Mouse (Mus musculus): ENCODE results near the gene Mpped2. TPM values are rescaled to one million over a fixed set of nuclear protein-coding genes. Genes with fewer than 3 reads are reported as not detected.

Mpped2 gene
- polyA plus RNA-seq, 1 experiment, result 1.1 TPM

GRCm38 (mm10) chr2:106691753-106692363 lies 1.2 kb upstream of the Mpped2 start:
- Histone ChIP-seq H3K4me3 (ENCODE audit: control insufficient read depth, insufficient read depth, low read length) (no peak overlapping the region), H3K27ac (ENCODE audit: control insufficient read depth, insufficient read depth, low read length) (no peak overlapping the region), H3K27me3 (ENCODE audit: control insufficient read depth, insufficient read depth, low read length) (peaks cover 9% of the 10 kb centered on the region; the same call in 1 of the 2 replicates), H3K4me1 (replicated peaks; ENCODE audit: control insufficient read depth, insufficient read depth, low read length) (no peaks in the 10 kb centered on the region), H3K36me3 (ENCODE audit: control insufficient read depth, insufficient read depth, low read length) (no peaks in the 10 kb centered on the region)
- no peak for TF ChIP-seq POLR2A (IDR thresholded peaks at IDR 0.05; ENCODE audit: control insufficient read depth, extremely low read depth, insufficient read depth, low read length, poor library complexity)
- TF ChIP-seq CTCF (IDR thresholded peaks at IDR 0.05; ENCODE audit: borderline replicate concordance, control insufficient read depth, extremely low read depth, insufficient read depth, low read length, poor library complexity), result no peak
- DNase-seq, result no peak
- WGBS, result 37% methylated on average over 6 of the region's 6 CpGs

GRCm38 (mm10) chr2:106692405-106692782 lies 675 bp upstream of the Mpped2 start:
- no peaks in the 10 kb centered on the region for H3K36me3 ChIP-seq (ENCODE audit: control insufficient read depth, insufficient read depth, low read length)
- no peak overlapping the region for H3K4me3 ChIP-seq (ENCODE audit: control insufficient read depth, insufficient read depth, low read length)
- H3K27ac ChIP-seq (ENCODE audit: control insufficient read depth, insufficient read depth, low read length), result no peak overlapping the region
- DNase-seq, result no peak
- H3K4me1 ChIP-seq (replicated peaks; ENCODE audit: control insufficient read depth, insufficient read depth, low read length), result no peaks in the 10 kb centered on the region
- WGBS, result 14% methylated on average over 14 of the region's 14 CpGs
- TF ChIP-seq POLR2A (IDR thresholded peaks at IDR 0.05; ENCODE audit: control insufficient read depth, extremely low read depth, insufficient read depth, low read length, poor library complexity) (no peak), CTCF (IDR thresholded peaks at IDR 0.05; ENCODE audit: borderline replicate concordance, control insufficient read depth, extremely low read depth, insufficient read depth, low read length, poor library complexity) (no peak)
- H3K27me3 ChIP-seq (ENCODE audit: control insufficient read depth, insufficient read depth, low read length), result peaks cover 9% of the 10 kb centered on the region; the same call in 1 of the 2 replicates

- H3K4me3 ChIP-seq (ENCODE audit: control insufficient read depth, insufficient read depth, low read length), result peak overlapping the region; percentile 54
- H3K27ac ChIP-seq (ENCODE audit: control insufficient read depth, insufficient read depth, low read length), result no peak overlapping the region
- no peaks in the 10 kb centered on the region for H3K4me1 ChIP-seq (replicated peaks; ENCODE audit: control insufficient read depth, insufficient read depth, low read length)
- H3K27me3 ChIP-seq (ENCODE audit: control insufficient read depth, insufficient read depth, low read length), result peaks cover 9% of the 10 kb centered on the region; the same call in 1 of the 2 replicates
- TF ChIP-seq CTCF (IDR thresholded peaks at IDR 0.05; ENCODE audit: borderline replicate concordance, control insufficient read depth, extremely low read depth, insufficient read depth, low read length, poor library complexity) (no peak), POLR2A (IDR thresholded peaks at IDR 0.05; ENCODE audit: control insufficient read depth, extremely low read depth, insufficient read depth, low read length, poor library complexity) (no peak)
- under 1% methylated on average over 85 of the region's 91 CpGs for WGBS
- H3K36me3 ChIP-seq (ENCODE audit: control insufficient read depth, insufficient read depth, low read length), result no peaks in the 10 kb centered on the region
- DNase-seq, result peak; percentile 2
Observed at GRCm38 (mm10) chr2:106693702-106694566, 865 bp downstream of the Mpped2 start.

- Histone ChIP-seq H3K4me1 (replicated peaks; ENCODE audit: control insufficient read depth, insufficient read depth, low read length) (no peaks in the 10 kb centered on the region), H3K27me3 (ENCODE audit: control insufficient read depth, insufficient read depth, low read length) (peaks cover 9% of the 10 kb centered on the region; the same call in 1 of the 2 replicates), H3K27ac (ENCODE audit: control insufficient read depth, insufficient read depth, low read length) (no peak overlapping the region), H3K36me3 (ENCODE audit: control insufficient read depth, insufficient read depth, low read length) (no peaks in the 10 kb centered on the region), H3K4me3 (ENCODE audit: control insufficient read depth, insufficient read depth, low read length) (peak overlapping the region; percentile 54)
- DNase-seq, result no peak
- TF ChIP-seq CTCF (IDR thresholded peaks at IDR 0.05; ENCODE audit: borderline replicate concordance, control insufficient read depth, extremely low read depth, insufficient read depth, low read length, poor library complexity), result no peak
- TF ChIP-seq POLR2A (IDR thresholded peaks at IDR 0.05; ENCODE audit: control insufficient read depth, extremely low read depth, insufficient read depth, low read length, poor library complexity), result no peak
- WGBS, result 2% methylated on average over 10 of the region's 10 CpGs
Observed at GRCm38 (mm10) chr2:106694567-106694885, 1.5 kb downstream of the Mpped2 start.

GRCm38 (mm10) chr2:106694886-106695733 lies 2.0 kb downstream of the Mpped2 start:
- Histone ChIP-seq H3K27ac (ENCODE audit: control insufficient read depth, insufficient read depth, low read length) (no peak overlapping the region), H3K4me1 (replicated peaks; ENCODE audit: control insufficient read depth, insufficient read depth, low read length) (no peaks in the 10 kb centered on the region), H3K27me3 (ENCODE audit: control insufficient read depth, insufficient read depth, low read length) (peaks cover 9% of the 10 kb centered on the region; the same call in 1 of the 2 replicates), H3K36me3 (ENCODE audit: control insufficient read depth, insufficient read depth, low read length) (no peaks in the 10 kb centered on the region), H3K4me3 (ENCODE audit: control insufficient read depth, insufficient read depth, low read length) (no peak overlapping the region)
- TF ChIP-seq CTCF (IDR thresholded peaks at IDR 0.05; ENCODE audit: borderline replicate concordance, control insufficient read depth, extremely low read depth, insufficient read depth, low read length, poor library complexity) (no peak), POLR2A (IDR thresholded peaks at IDR 0.05; ENCODE audit: control insufficient read depth, extremely low read depth, insufficient read depth, low read length, poor library complexity) (no peak)
- WGBS, result 3% methylated on average over 41 of the region's 41 CpGs
- no peak for DNase-seq

- no peaks in the 10 kb centered on the region for H3K4me1 ChIP-seq (replicated peaks; ENCODE audit: control insufficient read depth, insufficient read depth, low read length)
- TF ChIP-seq POLR2A (IDR thresholded peaks at IDR 0.05; ENCODE audit: control insufficient read depth, extremely low read depth, insufficient read depth, low read length, poor library complexity) (no peak), CTCF (IDR thresholded peaks at IDR 0.05; ENCODE audit: borderline replicate concordance, control insufficient read depth, extremely low read depth, insufficient read depth, low read length, poor library complexity) (no peak)
- H3K27ac ChIP-seq (ENCODE audit: control insufficient read depth, insufficient read depth, low read length), result no peak overlapping the region
- H3K4me3 ChIP-seq (ENCODE audit: control insufficient read depth, insufficient read depth, low read length), result no peak overlapping the region
- H3K36me3 ChIP-seq (ENCODE audit: control insufficient read depth, insufficient read depth, low read length), result no peaks in the 10 kb centered on the region
- peaks cover 9% of the 10 kb centered on the region; the same call in 1 of the 2 replicates for H3K27me3 ChIP-seq (ENCODE audit: control insufficient read depth, insufficient read depth, low read length)
- WGBS, result 10% methylated on average over 13 of the region's 13 CpGs
- no peak for DNase-seq
Observed at GRCm38 (mm10) chr2:106695734-106696022, 2.6 kb downstream of the Mpped2 start.

Measured in thymus, adult 2 months (tissue).